Mouse (Mus musculus): Measurements from ENCODE around the gene Sptssb. TPM values are rescaled to one million over a fixed set of nuclear protein-coding genes. Genes with fewer than 3 reads are reported as not detected.

Sptssb gene
- polyA plus RNA-seq, 2 experiments from 2014 or later, result not detected

DNA sequence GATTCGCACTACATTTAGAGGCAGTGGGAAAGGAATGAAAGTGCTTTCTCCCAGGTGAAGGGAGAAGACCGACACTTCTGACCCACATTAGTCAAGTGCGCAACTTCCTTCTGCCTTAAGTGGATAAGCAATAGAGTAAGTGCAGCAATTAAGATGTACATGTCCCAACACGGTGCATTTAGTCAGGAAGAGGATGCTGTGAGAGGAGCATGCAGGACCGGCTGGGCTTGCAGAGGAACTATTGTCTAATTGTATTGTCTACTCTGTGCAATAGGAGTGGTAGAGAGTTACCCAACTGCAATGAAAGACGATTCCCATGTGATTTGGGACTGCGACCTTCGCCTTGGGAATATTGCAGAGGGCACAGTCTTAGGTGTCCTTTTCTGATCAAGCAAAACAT is 30.2 kb downstream of the Sptssb start:
- no peak for ATAC-seq

- no peak for ATAC-seq
Observed at GRCm38 (mm10) chr3:69824536-69824935, 35.2 kb downstream of the Sptssb start.

DNA sequence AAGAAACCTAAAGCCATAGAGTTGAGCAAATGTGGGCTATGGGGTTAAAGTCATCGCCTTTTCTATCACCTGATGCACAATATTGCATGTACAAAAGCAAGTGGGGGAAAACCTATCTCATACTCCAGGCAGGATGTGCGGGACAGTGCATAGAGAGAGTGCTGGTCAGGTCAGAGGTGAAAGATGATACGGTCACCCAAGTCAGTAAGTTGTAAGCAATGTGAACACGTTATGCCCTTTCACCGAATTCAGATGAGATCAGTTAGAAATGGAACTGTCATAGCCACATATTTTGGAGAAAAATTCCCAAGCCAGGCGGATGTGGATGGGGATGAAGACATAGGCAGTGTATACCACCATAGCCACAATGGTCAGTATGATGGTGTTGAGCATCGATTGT is 39.1 kb downstream of the Sptssb start:
- no peak for ATAC-seq

GRCm38 (mm10) chr3:69819851-69820200 is 39.9 kb downstream of the Sptssb start:
- no peak for ATAC-seq

- ATAC-seq, result no peak
Observed at GRCm38 (mm10) chr3:69819146-69819850, 40.4 kb downstream of the Sptssb start.

DNA sequence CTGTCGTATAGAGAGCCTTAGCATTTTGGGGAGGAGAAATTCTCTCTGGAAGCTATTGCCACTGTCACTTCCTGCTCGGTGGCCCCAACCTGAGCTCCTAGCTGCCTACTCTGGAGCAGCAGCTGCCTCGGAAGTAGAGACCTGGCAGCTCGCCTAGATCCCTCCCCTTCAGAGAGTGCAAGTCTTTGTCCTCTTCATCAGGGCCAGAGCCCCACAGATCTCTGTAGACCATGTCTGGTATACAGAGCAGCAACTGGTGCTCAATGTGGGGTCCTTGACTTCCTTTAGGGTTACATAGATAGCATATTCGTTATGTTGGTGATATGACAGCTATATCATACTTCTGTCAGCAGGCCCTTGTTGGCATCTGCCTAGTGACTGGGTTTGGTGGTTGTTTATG is 41.3 kb downstream of the Sptssb start:
- no peak for ATAC-seq

DNA sequence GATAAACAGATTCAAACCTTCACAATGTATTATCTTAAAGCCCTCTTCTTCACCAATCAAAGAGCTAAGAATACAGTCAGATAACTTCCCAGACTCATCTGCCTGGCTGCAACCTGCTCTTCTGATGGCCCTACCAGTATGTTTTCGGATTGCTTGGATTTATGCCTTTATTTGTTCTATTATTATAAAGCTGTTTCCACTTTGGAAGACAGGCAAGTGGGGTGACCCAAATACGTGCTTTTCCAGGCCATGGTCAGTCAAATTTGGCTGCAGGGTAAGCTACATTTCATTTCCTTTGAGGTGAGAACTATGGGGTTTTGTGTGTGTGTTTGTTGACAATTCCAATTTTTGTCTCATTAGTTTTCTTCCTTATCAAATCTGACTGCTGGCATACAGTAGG is 43.2 kb downstream of the Sptssb start:
- ATAC-seq, result no peak

DNA sequence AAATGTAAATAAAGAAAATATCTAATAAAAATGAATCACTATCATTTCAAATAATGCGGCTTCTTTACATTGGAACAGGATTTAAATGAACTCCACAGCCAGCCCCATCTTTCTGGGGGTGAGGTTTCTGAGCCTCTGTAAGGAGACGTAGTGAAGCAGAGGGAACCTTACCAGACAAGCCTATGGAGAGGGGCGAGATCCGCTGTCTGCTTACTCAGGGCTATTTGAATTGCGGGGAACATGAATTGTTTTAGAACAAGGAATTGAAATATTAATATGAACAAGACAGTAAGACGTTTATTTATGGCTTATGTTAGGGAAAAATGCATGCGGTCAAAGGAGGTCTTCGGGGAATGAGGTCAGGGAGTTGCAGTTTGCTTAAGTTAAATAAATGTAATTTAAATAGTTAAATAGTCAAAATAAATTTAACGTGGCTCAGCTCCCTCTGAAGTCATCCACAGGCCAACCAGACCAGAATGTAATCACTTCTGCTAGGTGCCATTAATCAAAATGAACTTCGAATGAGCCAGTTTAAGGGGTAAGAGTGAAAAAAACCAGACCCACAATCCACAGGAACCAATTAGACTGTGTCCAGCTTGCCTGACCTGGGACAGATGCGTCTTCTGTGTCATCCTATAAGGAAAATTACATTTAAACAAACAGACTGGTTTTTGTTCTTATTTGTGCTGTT is 46.6 kb downstream of the Sptssb start:
- no peak for ATAC-seq

GRCm38 (mm10) chr3:69812442-69812841 is 47.3 kb downstream of the Sptssb start:
- ATAC-seq, result no peak

DNA sequence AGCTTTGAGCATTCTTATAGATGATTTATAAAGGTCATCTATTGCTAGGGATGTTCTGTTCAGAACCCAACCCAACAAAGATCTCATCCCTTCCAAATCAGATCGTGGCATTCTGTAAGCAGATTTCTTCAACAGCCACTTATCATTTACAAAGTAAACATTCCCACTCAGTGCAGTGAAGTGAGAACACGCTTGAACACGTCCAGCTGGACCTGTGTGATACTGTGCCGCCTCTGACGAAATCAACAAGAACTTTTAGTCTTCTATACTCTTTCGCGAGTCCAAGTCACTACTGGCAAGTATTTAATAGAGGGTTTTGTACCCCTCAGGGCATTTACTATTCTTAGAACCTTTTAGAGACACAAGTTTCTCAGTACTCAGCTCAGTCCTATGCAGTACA is 51.3 kb downstream of the Sptssb start:
- ATAC-seq, result no peak

DNA sequence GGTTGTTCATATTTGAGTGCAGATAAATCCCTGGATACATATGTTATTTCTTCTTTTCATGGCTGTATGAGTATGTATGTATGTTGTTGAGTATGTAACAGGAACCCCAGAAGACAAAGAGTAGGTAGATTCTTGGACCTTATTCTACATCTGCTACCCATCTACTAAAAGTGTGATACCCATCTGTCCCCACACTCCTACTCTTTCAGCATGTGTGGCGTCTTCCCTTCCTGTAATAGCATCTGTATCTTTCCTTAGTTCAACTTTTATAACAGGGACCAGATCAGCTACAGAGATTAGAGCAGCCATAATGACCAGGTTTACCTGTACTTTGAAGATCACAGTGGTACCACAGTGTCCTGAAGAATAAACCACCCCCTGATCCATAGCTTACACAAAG is 56.6 kb downstream of the Sptssb start:
- no peak for ATAC-seq

GRCm38 (mm10) chr3:69800829-69801384 is 58.8 kb downstream of the Sptssb start:
- no peak for ATAC-seq

- ATAC-seq, result no peak
Observed at GRCm38 (mm10) chr3:69799096-69799495, 60.6 kb downstream of the Sptssb start.

GRCm38 (mm10) chr3:69797969-69798368 is 61.8 kb downstream of the Sptssb start:
- no peak for ATAC-seq

DNA sequence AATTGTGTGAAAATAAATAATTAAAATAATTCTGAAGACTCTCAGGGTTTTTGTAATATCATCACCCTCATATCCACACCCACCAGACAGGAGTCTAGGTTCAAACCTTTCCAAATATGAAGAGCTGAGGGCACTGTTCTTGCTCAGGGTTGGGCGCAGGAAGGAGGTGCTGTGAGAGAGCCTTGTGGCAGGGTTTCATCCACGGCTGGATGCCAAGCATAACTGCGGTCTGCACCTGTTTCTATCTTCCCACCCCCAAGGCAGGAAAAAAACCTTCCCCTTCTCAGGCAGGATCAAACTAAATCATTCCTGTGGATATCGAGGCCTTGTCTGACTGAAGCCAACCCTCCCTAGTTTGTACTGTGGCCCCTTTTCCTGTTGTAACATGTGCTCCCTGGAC is 62.2 kb downstream of the Sptssb start:
- ATAC-seq, result no peak

- no peak for ATAC-seq
Observed at GRCm38 (mm10) chr3:69792823-69793417, 66.8 kb downstream of the Sptssb start.

DNA sequence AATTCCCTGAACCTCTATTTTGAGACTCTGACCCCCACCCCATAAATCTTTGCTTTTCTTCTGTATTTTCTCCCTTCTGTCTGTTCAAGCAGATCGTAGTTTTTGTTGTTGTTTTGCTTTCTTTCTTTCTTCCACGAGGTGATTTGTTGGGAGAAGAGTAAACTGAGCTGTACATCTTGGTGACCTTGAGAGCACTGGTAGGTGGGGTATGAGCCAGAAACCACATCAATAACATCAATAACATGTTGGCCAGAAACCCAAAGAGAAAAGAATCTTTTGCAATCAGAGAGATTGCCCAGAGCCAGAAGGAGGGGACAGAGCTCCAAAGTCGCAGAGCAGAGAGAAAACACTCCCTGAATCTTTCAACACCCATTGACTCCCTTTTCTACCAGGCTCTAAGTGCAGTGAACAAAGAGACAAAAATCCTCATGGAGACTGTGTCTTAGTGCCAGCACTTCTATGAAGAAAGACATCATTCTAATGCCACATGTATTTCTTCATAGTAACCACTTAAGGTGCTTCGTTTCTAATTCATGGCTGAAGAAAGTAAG is 80.4 kb downstream of the Sptssb start:
- ATAC-seq, result no peak

DNA sequence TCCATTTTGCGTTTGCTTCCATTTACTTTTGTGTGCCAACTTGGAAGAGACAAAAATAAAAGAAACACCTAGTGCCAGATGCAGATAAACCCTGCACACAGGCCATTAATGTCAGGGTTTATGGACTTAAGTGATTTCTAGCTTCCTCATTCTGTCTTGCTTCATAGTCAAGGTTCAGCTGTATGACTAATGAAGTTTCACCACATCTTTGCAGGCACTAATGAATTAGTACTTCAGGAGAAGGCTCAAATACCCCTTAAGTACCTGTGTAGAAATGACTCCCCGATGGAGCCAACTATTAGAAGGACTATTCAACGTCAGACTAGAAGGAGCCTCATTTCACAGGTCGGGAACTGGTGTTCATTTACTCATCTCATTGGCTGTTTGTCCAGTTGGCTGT is 86.4 kb downstream of the Sptssb start:
- ATAC-seq, result no peak

Other genes starting within 250 kb of the Sptssb start
- 100 to 1,000 TPM; 138 to 139 TPM for gene Nmd3, start 138.0 kb downstream of the Sptssb start, polyA plus RNA-seq (2017; shearing (Covaris generic))
- gene Otol1, start 147.7 kb upstream of the Sptssb start, polyA plus RNA-seq (2017; shearing (Covaris generic)), result not detected

All from CD4-positive, CD25-positive, alpha-beta regulatory T cell, adult 4 months (primary cell).